ENCODE assay signal across 8 mouse cellular contexts in the genomic region with DNA sequence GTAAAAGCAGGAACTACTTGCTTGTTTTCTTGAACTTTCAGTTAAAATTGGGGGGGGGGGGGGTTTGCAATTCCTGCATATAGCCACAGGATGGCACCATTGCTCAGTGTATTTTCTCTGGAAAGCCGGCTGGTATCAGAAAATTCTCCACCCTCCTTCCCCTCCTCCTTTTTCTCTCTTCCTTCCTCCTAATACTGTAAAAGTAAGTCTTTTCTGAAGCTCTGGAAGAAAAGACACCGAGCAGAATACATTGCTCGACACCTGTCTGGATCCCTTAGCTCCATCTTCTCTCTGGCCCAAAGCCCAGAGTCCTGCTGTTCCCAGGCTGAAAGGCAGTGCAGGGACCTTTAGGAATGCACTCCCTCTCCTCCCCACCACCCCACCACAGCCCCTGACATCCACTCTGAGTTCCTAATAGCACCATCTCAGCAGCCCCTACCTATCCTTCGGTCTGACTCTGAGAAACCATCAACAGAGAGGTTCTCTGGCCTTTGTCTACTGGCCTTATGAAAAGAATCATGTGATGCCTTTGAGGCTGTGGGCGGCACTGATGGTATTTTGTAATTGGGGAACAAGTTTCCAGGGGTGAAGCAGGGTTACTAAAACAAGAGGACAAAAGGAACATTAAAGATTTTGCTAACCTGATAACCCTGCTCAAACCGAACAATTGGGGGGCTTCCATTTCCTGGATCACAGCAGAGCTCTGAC.
DNase-seq lines count a peak whose midpoint lies in the region; ATAC-seq and TF ChIP-seq lines count a peak whose summit lies in the region.

No protein-coding gene starts in this region.

- peak overlapping the region; percentile 34; the same call in 1 of the 2 replicates for H3K9ac ChIP-seq in heart, embryonic 13.5 days
- H3K9ac ChIP-seq in limb, embryonic 11.5 days (ENCODE audit: low read length): no peak overlapping the region

- DNase-seq in spleen, adult 2 months (ENCODE audit: low read depth in 1 of 2, low spot score in 2 of 2): peak in 1 of 2 experiments; percentile 28
- DNase-seq in spleen, postnatal 4 days (ENCODE audit: low spot score in 2 of 2): no peak
- DNase-seq in limb, embryonic 11.5 days (ENCODE audit: low spot score): peak; percentile 60
- peak; percentile 14 to 21 for DNase-seq in natural killer cell, adult 2 months (ENCODE audit: low spot score in 2 of 2)
- DNase-seq in urinary bladder, postnatal 10 days (ENCODE audit: low spot score): no peak
- no peak for DNase-seq in urinary bladder, adult 18-20 months (ENCODE audit: low spot score in 2 of 2)

- H3K27me3 ChIP-seq in spleen, adult 2 months (ENCODE audit: control insufficient read depth, insufficient read depth, low read length): no peaks in the 10 kb centered on the region
- no peaks in the 10 kb centered on the region for H3K27me3 ChIP-seq in heart, embryonic 13.5 days (replicated peaks)
- H3K27me3 ChIP-seq in limb, embryonic 11.5 days (ENCODE audit: control insufficient read depth, insufficient read depth, low read length): no peaks in the 10 kb centered on the region

- peak; percentile 75 for ATAC-seq in common myeloid progenitor, adult 5-6 weeks (replicated peaks; ENCODE audit: low read depth, poor library complexity, severe bottlenecking)
- ATAC-seq in heart, embryonic 13.5 days (ENCODE audit: extremely low read depth, insufficient number of reproducible peaks, low FRiP score, low TSS enrichment): no peak
- ATAC-seq in limb, embryonic 11.5 days (ENCODE audit: insufficient number of reproducible peaks, low FRiP score, low TSS enrichment, low read depth): no peak

- H3K36me3 ChIP-seq in spleen, adult 2 months (ENCODE audit: control insufficient read depth, insufficient read depth, low read length): no peaks in the 10 kb centered on the region
- no peaks in the 10 kb centered on the region for H3K36me3 ChIP-seq in heart, embryonic 13.5 days
- no peaks in the 10 kb centered on the region for H3K36me3 ChIP-seq in limb, embryonic 11.5 days (ENCODE audit: control insufficient read depth, insufficient read depth, low read length)

- no peaks in the 10 kb centered on the region for H3K9me3 ChIP-seq in heart, embryonic 13.5 days
- no peaks in the 10 kb centered on the region for H3K9me3 ChIP-seq in limb, embryonic 11.5 days (ENCODE audit: control insufficient read depth, low read length)

- H3K27ac ChIP-seq in spleen, adult 2 months (ENCODE audit: insufficient read depth, low read length): no peak overlapping the region
- H3K27ac ChIP-seq in heart, embryonic 13.5 days (replicated peaks): 0 out of 2 replicates have a peak overlapping the region, but pooled peaks have one; percentile 16
- H3K27ac ChIP-seq in limb, embryonic 11.5 days (replicated peaks; ENCODE audit: low read depth, low read length): no peak overlapping the region

- peak; percentile 34; the same call in 1 of the 2 replicates for TF ChIP-seq CTCF in spleen, adult 2 months (IDR thresholded peaks at IDR 0.05; ENCODE audit: extremely low read depth, insufficient read depth, insufficient read length, insufficient replicate concordance)

- no peak for TF ChIP-seq POLR2A in spleen, adult 2 months (IDR thresholded peaks at IDR 0.05; ENCODE audit: low read depth, low read length)

- WGBS in spleen, adult 2 months: 22% methylated on average over 6 of the region's 6 CpGs
- 19% methylated on average over 6 of the region's 6 CpGs for WGBS in heart, embryonic 13.5 days
- 28% methylated on average over 6 of the region's 6 CpGs for WGBS in limb, embryonic 11.5 days

- H3K4me2 ChIP-seq in heart, embryonic 13.5 days: peak overlapping the region; percentile 55
- H3K4me2 ChIP-seq in limb, embryonic 11.5 days (ENCODE audit: low read depth, severe bottlenecking): no peak overlapping the region

- H3K4me1 ChIP-seq in spleen, adult 2 months (ENCODE audit: control insufficient read depth, insufficient read depth, insufficient read length): no peaks in the 10 kb centered on the region; the same call in 1 of the 2 replicates
- H3K4me1 ChIP-seq in heart, embryonic 13.5 days: peaks cover 34% of the 10 kb centered on the region
- no peaks in the 10 kb centered on the region for H3K4me1 ChIP-seq in limb, embryonic 11.5 days (ENCODE audit: control insufficient read depth, insufficient read depth, low read length)

- no peak overlapping the region for H3K4me3 ChIP-seq in spleen, adult 2 months (ENCODE audit: extremely low read depth, insufficient read depth, insufficient read length)
- peak overlapping the region; percentile 22; the same call in 1 of the 2 replicates for H3K4me3 ChIP-seq in heart, embryonic 13.5 days
- H3K4me3 ChIP-seq in limb, embryonic 11.5 days (ENCODE audit: low read depth, low read length): no peak overlapping the region

Comparison
In these comparisons a context has a peak if more than half of its experiments do, and no peak if none do; other contexts are left out.
1. DNase-seq: peak in limb, embryonic 11.5 days (single experiment) and natural killer cell, adult 2 months (2 of 2); none in spleen, postnatal 4 days (0 of 2), urinary bladder, postnatal 10 days (single experiment) and urinary bladder, adult 18-20 months (0 of 2).